Mouse (Mus musculus) adipocyte (in vitro differentiated cells): Measurements from ENCODE around the gene Sgms2.

ENCODE experiments used
- DNase-seq: peaks from one replicate; pipeline ENCODE4 v3.0.0-alpha.2; 2016; ENCODE audit warnings: low spot score

Gene Sgms2

DNA sequence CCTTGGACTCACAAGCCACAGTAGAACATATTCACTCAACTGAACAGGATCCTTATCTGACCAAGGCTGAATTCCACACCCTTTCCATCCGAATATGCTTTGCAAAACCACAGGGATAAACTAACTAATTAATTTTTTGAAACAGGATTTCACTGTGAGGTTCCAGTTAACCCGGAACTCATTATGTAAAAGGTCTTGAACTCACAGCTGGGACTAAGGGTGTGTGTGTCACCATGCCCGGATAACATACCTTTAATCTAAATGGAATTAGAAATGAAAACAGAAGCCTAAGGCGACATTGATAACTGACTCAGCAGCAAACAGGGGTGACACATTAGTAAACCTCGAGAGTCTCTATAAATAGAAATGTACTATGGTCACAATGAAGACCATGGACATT, 5.8 kb downstream of the Sgms2 start:
- DNase-seq: no peak

DNA sequence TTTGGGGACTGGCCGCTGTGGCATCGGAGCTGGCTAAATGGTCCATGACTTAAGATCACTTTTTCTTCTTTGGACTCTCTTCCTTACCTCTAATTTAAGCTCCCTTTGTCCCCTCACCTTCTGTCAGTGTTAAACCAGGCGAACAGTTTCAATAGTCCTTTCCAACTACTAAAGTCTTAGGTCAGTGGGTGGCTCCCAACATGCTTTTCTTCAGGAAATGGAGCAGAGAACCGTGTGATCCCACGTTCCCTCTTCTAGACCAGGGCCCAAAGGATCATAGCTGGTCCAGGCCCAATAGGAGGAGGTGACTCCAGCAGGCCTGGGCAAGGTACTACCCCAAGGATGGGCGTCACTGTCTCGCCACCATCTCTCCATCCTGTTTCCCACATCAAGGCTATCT, 7.6 kb downstream of the Sgms2 start:
- no peak for DNase-seq

DNA sequence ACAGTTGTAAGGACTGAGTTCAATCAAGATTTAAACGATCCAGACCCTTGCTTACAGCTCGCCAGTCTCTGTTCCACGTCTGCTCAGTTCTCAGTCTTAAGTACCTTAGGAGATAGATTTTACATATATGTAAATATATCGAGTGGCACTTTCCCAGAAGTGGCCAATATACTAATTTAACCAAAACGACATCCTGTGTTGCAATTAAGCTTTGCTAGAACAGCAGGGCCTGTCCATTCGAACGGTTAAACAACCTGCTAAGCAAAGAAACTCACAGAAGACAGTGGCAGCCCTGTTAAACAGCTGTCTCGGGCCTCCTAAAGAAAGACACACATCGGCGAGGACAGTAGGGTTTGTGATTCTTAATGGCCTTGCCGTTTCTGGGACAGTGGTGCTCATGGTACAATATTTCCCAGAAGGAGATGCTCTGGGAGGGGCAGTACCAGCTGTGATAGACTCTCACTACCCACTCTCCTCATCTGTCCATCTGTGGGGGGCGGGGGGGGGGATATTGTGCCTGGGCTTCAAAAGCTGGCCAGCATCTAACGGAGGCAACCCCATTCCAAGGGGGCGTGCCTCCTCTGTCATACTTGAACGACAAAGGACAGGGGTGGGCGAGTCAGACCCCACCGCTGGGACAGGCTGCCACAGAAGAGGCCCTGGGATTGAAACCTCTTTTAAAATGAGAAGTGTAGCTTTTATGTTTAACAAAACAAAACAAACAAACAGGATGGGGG, 9.1 kb downstream of the Sgms2 start:
- DNase-seq: no peak

DNA sequence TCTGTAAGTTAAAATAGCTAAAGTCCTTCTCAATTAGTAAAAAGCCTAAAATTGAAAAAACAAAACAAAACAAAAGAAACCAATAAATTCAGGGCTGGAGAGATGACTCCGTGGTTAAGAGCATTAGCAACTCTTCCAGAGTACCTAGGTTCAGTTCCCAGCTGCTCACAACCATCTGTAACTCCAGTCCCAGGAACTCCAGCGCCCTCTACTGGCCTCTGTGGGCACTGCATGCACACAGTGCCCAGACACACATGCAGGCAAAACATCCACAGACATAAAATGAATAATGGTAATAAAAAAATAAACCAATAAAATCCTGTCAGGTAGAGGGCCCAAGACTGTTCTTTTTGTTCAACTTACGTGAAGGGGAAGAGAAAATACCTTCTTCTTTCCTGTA, 10.6 kb downstream of the Sgms2 start:
- no peak for DNase-seq

DNA sequence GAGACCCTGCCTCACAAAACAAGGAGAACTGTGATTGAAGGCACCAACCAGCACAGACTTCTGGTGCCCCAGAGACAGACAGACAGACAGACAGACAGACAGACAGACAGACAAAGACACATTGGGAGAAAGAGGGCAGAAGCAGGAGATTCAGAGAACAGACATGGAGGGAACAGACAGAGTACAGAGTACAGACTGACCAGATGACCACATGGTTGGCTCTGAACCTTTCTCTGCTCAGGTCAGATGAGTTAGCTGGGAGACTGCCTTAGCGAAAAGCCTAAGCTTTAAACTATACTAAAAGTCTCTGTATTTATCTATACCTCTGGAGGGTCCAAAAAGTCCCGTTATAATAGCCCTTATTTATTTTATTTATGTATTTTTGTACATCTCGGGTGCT, 11.8 kb downstream of the Sgms2 start:
- DNase-seq: no peak

DNA sequence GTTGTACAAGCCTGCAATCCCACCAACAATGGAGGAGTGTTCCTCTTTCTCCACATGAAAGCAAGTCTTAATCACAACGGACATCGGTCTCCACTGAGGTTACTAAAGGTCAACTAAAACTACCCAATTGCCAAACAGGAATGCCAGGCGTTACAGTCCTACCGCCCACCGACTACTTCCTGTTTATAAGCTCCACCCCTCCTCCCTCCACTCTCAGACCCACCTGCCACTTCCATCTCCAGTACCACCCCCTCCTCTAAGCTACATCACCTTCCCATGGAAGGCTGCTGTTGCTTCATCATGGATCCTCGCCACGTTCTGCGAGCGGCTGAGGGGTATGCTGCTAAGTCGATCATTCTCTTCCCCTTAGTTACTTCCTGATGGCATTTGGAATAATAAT, 15.2 kb downstream of the Sgms2 start:
- no peak for DNase-seq

DNA sequence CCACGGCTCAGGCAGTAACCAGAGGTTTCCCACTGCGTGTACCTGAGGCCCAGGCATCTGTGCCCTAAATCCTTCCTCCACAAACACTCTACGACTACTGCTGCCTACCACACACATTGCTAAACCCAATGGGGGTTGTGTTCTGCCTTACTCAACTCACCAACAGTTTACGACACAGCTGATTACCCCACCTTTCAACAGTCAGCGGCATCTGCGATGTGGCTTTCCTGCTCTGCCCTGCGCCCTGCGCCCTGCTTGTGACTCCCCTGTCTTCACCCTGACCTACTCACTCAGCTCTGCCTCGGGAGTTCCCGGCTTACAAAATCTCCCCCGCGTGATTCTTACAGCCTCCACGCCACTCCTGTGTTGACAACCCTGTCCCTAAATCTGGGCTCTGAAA, 16.7 kb downstream of the Sgms2 start:
- peak; percentile 81 for DNase-seq

DNA sequence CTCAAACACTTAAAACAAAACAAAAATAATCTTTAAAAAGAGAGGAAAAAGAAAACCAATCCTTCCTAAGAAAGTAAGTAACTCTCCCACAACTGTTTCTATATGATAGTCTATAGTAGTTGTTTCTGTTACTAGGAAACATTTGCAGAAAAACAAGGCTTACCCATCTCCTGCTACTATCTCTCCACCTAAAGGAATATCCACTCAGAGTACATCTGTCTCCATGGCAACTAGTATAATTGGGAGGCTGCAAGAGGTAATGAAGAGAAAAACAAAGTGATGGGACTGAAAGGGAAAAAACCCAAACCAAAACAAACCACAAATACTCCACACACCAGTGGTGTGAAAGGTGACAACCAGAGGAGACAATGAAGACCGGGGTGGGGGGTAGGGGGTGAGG, 17.7 kb downstream of the Sgms2 start:
- no peak for DNase-seq

DNA sequence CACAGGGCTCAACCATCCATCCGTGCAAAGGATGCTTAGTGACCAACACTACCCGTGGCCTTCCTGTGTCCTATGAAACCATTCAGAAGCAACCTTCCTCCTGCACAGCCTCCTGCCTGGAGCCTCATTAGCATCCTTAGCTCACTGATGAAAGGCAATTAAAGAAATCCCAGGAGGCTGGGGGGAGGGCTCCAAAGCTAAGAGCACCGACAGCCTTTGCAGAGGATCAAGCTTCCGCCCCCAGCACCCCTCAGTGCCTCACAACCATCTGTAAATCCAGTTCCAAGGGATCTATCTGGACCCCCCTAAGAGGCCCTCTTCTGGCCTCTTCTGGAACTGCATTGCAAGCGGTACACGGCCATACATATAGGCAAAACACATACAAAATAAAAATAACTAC, 19.4 kb downstream of the Sgms2 start:
- DNase-seq: no peak

DNA sequence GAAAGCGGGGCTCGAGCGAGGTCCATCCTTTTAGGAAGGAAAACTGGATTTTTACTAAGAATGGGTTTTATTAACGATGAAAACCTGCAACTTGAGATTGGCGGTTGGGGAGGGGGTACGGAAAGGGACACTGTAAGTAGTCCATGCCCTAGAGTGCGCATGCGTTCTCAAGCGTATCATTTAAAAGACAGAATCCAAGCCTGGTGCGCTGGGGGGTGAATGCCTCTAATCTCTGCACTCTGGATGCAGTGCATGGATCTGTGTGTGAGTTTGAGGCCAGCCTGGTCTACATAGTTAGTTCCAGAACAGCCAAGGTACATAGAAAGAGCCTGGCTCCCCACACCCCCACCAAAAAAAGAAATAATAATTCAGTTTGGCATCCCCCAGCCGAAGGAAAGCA, 19.8 kb downstream of the Sgms2 start:
- DNase-seq: no peak

DNA sequence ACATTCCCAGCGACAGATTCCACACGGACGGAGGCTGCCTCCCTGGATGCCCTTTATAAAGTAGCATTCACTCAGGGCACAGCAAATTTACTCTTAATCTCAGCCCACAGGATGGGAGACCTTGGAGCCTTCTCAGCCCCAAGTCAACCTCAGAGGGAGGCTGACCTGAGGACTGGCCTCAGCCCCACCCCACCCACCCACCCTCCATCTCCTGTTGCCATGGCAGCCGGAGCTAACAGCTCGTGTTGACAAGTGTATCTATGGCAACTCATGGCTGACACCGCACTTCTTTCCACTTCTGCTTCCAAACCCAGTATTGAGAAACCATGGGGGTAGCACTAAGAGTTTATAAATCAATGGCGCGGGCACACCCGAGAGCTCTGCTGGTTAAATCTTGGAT, 20.4 kb downstream of the Sgms2 start:
- no peak for DNase-seq

DNA sequence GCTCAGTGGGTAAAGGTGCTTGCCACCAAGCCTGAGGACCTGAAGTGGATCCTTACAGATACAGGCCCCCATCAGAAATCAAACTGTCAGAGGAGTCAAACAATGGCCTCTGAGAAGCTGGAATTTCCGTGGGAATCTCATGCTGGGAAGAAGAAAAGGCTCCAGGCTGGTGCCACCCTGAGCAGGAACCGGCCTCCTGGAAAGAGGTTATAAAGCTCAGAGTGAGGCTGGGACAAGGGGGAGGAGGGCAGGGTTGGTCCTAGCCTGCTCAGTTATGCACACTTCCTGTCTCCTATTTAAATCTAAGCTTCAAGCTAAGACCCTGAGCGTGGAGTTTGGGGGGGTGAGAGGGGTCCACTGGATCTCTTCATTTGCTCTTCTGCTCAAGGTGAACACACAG, 21.6 kb downstream of the Sgms2 start:
- no peak for DNase-seq

DNA sequence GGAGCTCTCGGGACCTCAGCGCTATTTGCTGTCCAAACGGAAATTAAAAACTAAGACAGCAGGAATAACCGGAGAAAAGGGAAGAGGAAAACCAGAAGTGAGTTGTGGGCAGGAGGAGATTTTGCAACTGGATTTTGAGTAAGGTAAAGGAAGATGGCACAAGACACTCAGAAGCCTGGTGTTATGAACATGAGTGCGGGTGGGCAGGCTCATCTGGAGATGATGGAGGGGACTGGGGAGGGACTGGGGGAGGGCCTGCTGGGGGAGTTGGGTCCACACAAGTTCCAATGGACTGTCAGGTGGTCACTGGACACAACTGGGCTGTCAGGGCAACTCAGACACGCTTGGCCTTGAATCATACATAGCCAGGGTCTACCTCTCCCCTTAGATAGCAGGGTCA, 24.8 kb downstream of the Sgms2 start:
- DNase-seq: no peak

DNA sequence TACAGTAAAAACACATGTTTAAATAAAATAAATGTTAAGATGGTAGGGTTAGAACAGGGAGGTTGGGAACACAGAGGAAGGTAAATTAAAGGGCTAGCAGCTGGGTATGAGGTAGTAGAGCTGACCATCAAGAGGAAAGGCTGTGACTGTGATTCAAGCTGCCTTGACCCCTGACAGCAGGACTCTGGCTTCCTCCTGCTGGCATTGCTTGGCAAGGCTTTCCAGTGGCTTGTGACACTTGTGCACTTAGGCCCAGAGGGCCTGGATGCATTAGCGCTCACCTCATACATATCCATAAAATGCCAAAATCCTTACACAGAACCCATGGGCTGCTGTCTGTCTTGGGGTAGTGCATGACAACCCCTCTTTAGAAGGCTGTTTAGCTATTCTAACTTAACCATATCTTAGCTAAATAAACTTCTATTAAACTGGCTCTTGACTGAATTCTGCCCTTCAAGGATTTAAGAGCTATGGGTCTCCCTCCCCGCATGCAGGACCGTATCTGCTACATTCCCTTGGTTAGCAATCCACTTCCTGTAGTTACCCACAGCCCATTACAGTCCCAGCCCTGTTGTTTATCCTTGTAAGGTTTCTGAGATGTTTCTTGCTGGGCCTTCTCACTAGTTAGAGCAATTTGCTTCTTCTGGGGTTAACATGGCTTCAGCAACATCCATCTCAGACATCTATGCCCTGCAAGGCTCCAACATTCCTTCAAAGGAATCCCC, 25.5 kb downstream of the Sgms2 start:
- peak; percentile 87 for DNase-seq

DNA sequence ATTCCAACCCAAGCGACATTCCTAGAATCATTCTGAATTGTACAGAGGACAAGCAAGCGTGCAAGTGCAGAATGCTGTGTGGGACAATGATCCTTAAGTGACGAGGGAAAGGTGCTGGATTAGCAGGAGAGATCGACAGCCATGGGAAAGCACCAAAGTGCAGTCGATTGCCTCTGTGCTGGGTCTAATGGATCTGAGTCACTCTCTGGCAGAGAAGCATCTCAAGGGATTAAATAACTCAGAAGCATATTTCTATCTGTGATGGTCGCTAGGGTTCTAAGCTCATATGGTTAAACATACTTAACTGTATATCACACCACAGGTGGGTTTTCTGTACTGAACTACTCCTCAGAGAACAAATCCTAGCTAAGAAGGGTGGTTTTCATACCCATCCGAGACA, 118.2 kb downstream of the Sgms2 start:
- DNase-seq: peak; percentile 42

DNA sequence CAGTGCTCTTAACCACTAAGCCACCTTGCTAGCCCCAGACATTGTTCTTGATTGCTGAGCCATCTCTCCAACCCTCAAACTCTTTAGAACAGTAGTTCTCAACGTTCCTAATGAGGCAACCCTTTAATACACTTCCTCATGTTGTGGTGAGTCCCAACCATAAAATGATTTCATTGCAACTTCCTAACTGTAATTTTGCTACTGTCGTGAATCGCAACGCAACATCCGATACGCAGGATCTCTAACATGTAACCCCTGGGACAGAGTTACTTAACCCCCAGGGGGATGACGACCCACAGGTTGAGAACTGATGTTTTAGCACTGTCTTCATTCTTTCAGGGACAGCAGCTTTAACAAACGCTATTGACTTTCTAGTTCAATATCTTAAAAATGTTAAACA, 122.5 kb downstream of the Sgms2 start:
- no peak for DNase-seq

DNA sequence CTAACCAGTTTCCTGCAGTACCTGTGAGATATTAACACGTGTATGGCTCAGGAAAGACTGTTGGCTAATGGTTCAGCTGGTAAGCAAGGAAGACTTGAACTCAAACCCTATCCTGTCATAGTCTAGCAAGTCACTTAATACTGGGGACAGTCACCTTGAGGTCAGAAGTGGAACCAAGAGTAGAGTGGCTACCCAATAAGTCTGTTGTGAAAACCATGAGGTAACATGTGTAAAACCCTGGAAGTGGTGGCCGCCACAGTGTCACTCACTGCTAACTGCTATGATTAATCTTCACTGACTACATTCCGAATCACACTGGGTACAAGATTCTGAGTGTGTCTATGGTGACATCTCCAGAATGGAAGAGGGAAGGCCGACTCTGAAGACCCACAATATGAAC, 123.8 kb downstream of the Sgms2 start:
- DNase-seq: no peak

DNA sequence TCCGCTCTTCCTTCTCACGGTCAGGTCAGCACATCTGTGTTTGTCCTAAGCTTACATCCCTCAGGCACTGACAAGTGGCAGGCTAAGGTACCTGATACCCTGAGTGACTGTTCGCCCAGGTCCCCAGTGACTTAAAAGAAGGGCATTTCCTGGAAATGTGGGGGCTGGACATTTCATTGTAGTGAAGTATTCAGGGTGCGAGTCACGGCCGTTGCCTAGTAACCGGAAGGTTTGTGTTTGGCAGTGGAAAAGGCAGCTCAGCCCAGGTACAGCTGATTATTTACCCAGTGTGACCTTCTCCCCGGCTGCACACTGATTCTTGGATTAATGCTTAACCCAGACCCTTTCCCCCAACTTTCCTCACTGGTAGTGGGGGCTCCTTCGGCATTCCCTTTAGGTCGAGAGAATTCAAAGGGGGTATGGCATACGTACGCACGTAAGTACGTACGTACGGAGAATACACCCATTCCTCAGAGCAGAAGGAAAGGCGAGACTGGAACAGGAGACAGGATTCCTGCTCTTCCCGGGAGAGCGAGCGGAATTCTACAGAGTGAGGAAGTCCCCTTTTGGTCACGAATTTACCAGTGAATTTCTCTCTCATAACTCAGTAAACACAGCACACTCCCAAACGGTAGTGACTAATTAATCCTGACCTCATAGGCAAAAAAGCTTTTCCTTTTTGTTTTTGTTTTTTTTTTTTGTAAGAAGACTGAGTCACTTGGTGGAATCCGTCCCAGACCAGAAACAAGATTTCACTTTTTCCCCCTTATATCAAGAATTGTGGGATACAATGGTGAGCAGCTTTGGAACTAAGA, 126.4 kb downstream of the Sgms2 start:
- peak; percentile 39 for DNase-seq

DNA sequence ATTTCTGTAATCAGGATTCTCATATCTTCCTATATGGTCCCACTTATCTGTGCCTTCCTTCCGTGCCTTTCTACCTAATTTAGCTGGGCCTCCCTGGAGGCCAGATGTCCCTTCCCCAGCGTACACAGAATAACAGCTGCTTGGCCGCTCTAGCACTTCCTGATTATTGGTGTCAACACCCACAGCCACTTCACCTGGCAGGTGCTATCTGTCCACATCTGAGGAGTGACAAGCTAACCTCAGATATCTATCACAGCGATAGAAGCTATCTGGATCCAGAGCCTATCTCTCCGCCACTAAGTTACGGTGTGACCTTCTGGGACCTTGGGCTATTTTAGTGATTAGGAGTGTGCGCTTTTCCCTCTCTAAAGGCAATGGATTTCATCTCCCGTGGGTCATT, 127.0 kb downstream of the Sgms2 start:
- no peak for DNase-seq

DNA sequence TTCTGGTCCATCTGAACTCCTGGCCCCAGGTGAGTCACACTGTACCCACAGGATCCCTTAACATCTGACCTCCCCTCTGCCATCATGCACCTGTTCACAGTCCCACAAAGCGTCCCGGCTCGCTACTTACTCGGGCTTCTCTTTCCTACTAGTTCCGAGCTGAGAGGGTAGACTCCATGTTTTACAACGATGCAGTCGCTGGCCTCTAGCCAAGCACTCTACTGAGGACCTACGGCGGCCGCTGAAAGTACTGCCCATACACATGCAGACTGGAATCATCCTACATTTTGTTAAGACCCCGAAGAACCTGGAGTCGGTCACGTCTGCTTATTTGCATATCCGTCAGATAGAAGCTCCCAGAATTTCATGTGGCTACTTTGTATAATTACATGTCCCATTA, 127.6 kb downstream of the Sgms2 start:
- DNase-seq: no peak

DNA sequence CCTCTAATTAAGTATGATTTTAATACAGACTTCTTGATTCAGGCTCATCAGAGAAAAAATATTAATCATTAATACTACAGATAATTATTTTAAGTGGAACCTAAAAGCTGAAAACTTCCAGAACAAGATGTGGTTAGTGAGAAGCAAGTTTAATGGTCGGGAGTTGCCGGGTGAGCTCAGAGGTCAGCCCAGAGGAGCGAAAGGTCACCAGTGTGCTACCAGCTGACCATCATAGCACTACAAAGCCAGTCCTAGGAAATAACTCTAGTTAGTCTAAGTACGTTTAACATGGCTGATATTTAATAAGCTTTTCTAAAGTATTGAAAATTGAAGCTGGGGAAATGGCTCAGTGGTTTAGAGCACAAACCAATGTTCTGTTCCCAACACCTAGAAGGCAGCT, 129.3 kb downstream of the Sgms2 start:
- no peak for DNase-seq

DNA sequence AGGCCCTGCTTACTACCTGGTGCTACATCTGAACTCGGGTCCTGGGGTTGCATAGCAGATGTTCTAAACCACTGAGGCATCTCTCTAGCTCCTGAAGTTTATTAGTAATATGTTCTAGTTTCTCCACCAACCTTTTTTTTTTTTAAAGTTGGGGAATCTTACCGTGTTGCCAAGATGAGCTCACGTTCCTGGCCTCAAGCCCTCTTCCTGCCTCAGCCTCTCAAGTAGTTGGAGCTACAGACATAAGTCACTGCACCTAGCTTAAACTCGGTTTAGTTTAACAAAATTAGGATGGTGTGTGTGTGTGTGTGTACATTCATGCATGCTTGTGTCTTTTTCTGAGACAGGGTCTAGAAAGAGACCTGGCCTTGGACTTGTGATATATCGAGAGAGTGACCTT, 132.2 kb downstream of the Sgms2 start:
- peak; percentile 54 for DNase-seq

DNA sequence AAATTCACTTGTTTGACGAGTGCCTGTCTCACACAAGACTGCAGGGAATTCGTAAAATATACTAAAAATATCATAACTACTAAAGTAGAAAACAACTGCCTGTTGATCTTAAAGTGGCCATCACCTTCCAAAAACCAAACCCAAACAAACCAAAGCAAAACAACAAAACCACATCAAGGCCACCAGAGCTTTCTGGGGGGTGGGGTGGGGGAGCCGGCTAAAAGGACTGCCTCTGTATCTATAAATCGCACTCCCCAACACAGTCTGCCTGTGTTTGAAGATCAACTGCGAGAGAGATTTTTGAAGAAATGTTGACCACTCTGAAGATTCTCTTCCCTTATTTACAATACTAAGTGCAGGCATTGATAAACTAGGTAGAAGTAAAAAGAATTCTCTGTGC, 133.0 kb downstream of the Sgms2 start:
- DNase-seq: no peak
